Mouse (Mus musculus) brain, embryonic 14.5 days (tissue): Measurements from ENCODE around the gene Tmem81.

Experiments
- CTCF ChIP-seq: fragments of 200-500 bp; IDR thresholded peaks from 2 replicates; pipeline ENCODE4 v1.5.1; 2012; ENCODE audit warnings: inconsistent platforms, mild to moderate bottlenecking, moderate library complexity, borderline replicate concordance; ENCODE audit not compliant: insufficient read depth, insufficient read length; ENCODE audit errors: extremely low read depth
- POLR2A ChIP-seq: fragments of 200-500 bp; IDR thresholded peaks from 2 replicates; pipeline ENCODE4 v1.6.1; 2012; ENCODE audit warnings: mild to moderate bottlenecking, inconsistent platforms, borderline replicate concordance; ENCODE audit not compliant: poor library complexity, insufficient read depth, insufficient read length, severe bottlenecking; ENCODE audit errors: extremely low read depth

DNA sequence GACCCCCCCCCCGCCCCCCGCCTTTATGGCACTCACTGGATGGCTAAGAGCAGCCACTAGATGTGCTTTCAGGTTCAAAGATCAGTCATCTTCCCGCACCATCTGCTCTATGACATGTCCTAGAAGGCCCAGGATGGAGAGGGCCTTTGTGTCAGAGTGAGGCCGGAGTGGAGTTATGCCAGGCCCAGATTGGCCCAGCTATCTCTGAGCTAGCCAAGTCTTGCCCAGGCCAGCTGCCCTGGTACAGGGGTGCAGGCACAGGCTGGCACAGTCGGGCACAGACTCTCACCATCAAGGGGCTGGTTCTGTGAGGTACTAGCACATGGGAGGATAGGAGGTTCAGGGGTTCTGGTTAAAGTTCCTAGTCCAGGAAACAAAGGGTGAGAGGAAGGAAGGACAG is 31.7 kb downstream of the Tmem81 start:
- TF ChIP-seq POLR2A (no peak), CTCF (no peak)
